Comparison of ENCODE assay signal across 17 mouse cellular contexts in genomic region chr5:128667303-128667702, GRCm38 (mm10). TPM values are rescaled to one million over a fixed set of nuclear protein-coding genes. Genes with fewer than 3 reads are reported as not detected.
DNase-seq lines count a peak whose midpoint lies in the region; ATAC-seq and TF ChIP-seq lines count a peak whose summit lies in the region.
"Had no signal": no experiment of that assay in that cellular context is flagged by ENCODE, and none has a peak within 500 bp of the region (broad histone marks: within the 10 kb centered on the region; RNA-seq: fewer than 3 reads in every experiment).

No protein-coding gene starts in this region.

- H3K4me2 ChIP-seq in kidney, postnatal 0 days (ENCODE audit: low read length) = no peak overlapping the region; the same call in 1 of the 2 replicates
- peak overlapping the region; percentile 34 for H3K4me2 ChIP-seq in embryonic facial prominence, embryonic 14.5 days (ENCODE audit: low read depth, low read length)
- H3K4me2 ChIP-seq in limb, embryonic 15.5 days = peak overlapping the region; percentile 40
- H3K4me2 ChIP-seq: midbrain, embryonic 15.5 days had no signal

- no peak for TF ChIP-seq CTCF in kidney, postnatal 0 days (IDR thresholded peaks at IDR 0.05; ENCODE audit: low read depth)

- no peak overlapping the region for H3K4me3 ChIP-seq in kidney, postnatal 0 days (replicated peaks; ENCODE audit: low read depth, low read length)
- H3K4me3 ChIP-seq in embryonic facial prominence, embryonic 14.5 days (ENCODE audit: low read depth, low read length) = no peak overlapping the region
- peak overlapping the region; percentile 20 for H3K4me3 ChIP-seq in limb, embryonic 15.5 days
- H3K4me3 ChIP-seq: midbrain, embryonic 15.5 days had no signal

- H3K9ac ChIP-seq in kidney, postnatal 0 days (ENCODE audit: low read depth, low read length) = no peak overlapping the region
- 0 out of 2 replicates have a peak overlapping the region, but pooled peaks have one; percentile 14 for H3K9ac ChIP-seq in embryonic facial prominence, embryonic 14.5 days (ENCODE audit: low read depth, low read length)
- H3K9ac ChIP-seq in limb, embryonic 15.5 days = no peak overlapping the region
- H3K9ac ChIP-seq: midbrain, embryonic 15.5 days had no signal

- ATAC-seq in kidney, postnatal 0 days (replicated peaks; ENCODE audit: low FRiP score, low read depth) = no peak
- ATAC-seq in embryonic facial prominence, embryonic 14.5 days (ENCODE audit: low read depth) = no peak
- ATAC-seq in limb, embryonic 15.5 days (ENCODE audit: insufficient number of reproducible peaks, low FRiP score, low TSS enrichment, low read depth) = no peak
- no peak for ATAC-seq in erythroid progenitor cell, adult 5-6 weeks (replicated peaks; ENCODE audit: low FRiP score, poor library complexity, severe bottlenecking)
- ATAC-seq: midbrain, embryonic 15.5 days; Patski had no signal

- H3K4me1 ChIP-seq in kidney, postnatal 0 days (replicated peaks; ENCODE audit: insufficient read depth, low read length) = no peaks in the 10 kb centered on the region
- peaks cover 9% of the 10 kb centered on the region; the same call in 1 of the 2 replicates for H3K4me1 ChIP-seq in embryonic facial prominence, embryonic 14.5 days (ENCODE audit: control insufficient read depth, insufficient read depth, low read length)
- H3K4me1 ChIP-seq in limb, embryonic 15.5 days = peaks cover 11% of the 10 kb centered on the region
- H3K4me1 ChIP-seq: midbrain, embryonic 15.5 days had no signal

- H3K9me3 ChIP-seq in kidney, postnatal 0 days (replicated peaks; ENCODE audit: low read length) = no peaks in the 10 kb centered on the region; the same call in 1 of the 2 replicates
- 0 out of 2 replicates have a peak, but pooled peaks cover 8% of the 10 kb centered on the region for H3K9me3 ChIP-seq in embryonic facial prominence, embryonic 14.5 days (ENCODE audit: control insufficient read depth, low read length)
- no peaks in the 10 kb centered on the region for H3K9me3 ChIP-seq in limb, embryonic 15.5 days
- H3K9me3 ChIP-seq: midbrain, embryonic 15.5 days had no signal

- H3K36me3 ChIP-seq in kidney, postnatal 0 days (ENCODE audit: insufficient read depth, low read length) = no peaks in the 10 kb centered on the region
- no peaks in the 10 kb centered on the region for H3K36me3 ChIP-seq in embryonic facial prominence, embryonic 14.5 days (ENCODE audit: control insufficient read depth, insufficient read depth, low read length)
- H3K36me3 ChIP-seq in limb, embryonic 15.5 days = no peaks in the 10 kb centered on the region
- H3K36me3 ChIP-seq: midbrain, embryonic 15.5 days had no signal

- DNase-seq in kidney, postnatal 0 days (ENCODE audit: low spot score) = peak; percentile 19
- DNase-seq in kidney, adult 9 months = no peak
- DNase-seq in embryonic facial prominence, embryonic 14.5 days (ENCODE audit: low spot score) = peak; percentile 56
- DNase-seq in layer of hippocampus, adult 8-10 months (ENCODE audit: low spot score in 2 of 2) = peak; percentile 11 to 42
- no peak for DNase-seq in cerebellum, postnatal 25 days
- DNase-seq: cerebellum, postnatal 14 days; heart, postnatal 36 days; thymus, postnatal 36 days had no signal

- WGBS in kidney, postnatal 0 days = 54% methylated on average over 7 of the region's 7 CpGs
- 35% methylated on average over 7 of the region's 7 CpGs for WGBS in embryonic facial prominence, embryonic 14.5 days
- WGBS in limb, embryonic 15.5 days = 17% methylated on average over 7 of the region's 7 CpGs

- no peaks in the 10 kb centered on the region for H3K27me3 ChIP-seq in kidney, postnatal 0 days (ENCODE audit: insufficient read depth, low read length)
- H3K27me3 ChIP-seq in embryonic facial prominence, embryonic 14.5 days (replicated peaks; ENCODE audit: control insufficient read depth, insufficient read depth, low read length) = no peaks in the 10 kb centered on the region
- H3K27me3 ChIP-seq in limb, embryonic 15.5 days = no peaks in the 10 kb centered on the region
- H3K27me3 ChIP-seq: midbrain, embryonic 15.5 days; Patski had no signal

- H3K27ac ChIP-seq in kidney, postnatal 0 days = no peak overlapping the region
- H3K27ac ChIP-seq in embryonic facial prominence, embryonic 14.5 days (replicated peaks; ENCODE audit: low read depth, low read length) = no peak overlapping the region; the same call in 1 of the 2 replicates
- no peak overlapping the region for H3K27ac ChIP-seq in limb, embryonic 15.5 days
- H3K27ac ChIP-seq: macrophage; midbrain, embryonic 15.5 days had no signal

RNA-seq across cellular contexts. Expression of gene Piwil1, which starts 35.0 kb away (rescaled TPM):
- not detected in 2 replicates for polyA plus RNA-seq in kidney, postnatal 0 days (2015; fragmentation: Nextera tagmentation; extraction: Ambion mirVana)
- 0.07 TPM in 1 of 2 replicates, not detected in the other for polyA plus RNA-seq in embryonic facial prominence, embryonic 14.5 days (2014; fragmentation: Nextera tagmentation; extraction: Ambion mirVana)
- not detected for total RNA-seq in layer of hippocampus, adult 8-10 months (2022)
- polyA plus RNA-seq in limb, embryonic 15.5 days (2015; fragmentation: Nextera tagmentation; extraction: Ambion mirVana) = not detected in 2 replicates
- not detected in 2 replicates for total RNA-seq in erythroid progenitor cell, adult 5-6 weeks (2015; ENCODE audit: low replicate concordance)
- total RNA-seq in erythroid progenitor cell, adult 5-6 weeks (2017; ENCODE audit: low replicate concordance) = not detected in 2 replicates
- total RNA-seq: adrenal gland, adult 18-20 months; gastrocnemius, adult 8-10 months; heart, postnatal 36 days; liver, adult 2 months had no signal
- polyA plus RNA-seq: large intestine, adult 2 months; liver, adult 2 months; macrophage; Patski had no signal

Comparison
In these comparisons a context has a peak if more than half of its experiments do, and no peak if none do; other contexts are left out.
1. DNase-seq: peak in kidney, postnatal 0 days (single experiment), embryonic facial prominence, embryonic 14.5 days (single experiment) and layer of hippocampus, adult 8-10 months (2 of 2); none in kidney, adult 9 months (single experiment) and cerebellum, postnatal 25 days (0 of 2).